Mouse (Mus musculus) limb, embryonic 11.5 days (tissue): Measurements from ENCODE around the gene Selenon. TPM values are rescaled to one million over a fixed set of nuclear protein-coding genes. Genes with fewer than 3 reads are reported as not detected.

ENCODE experiments used
- ATAC-seq: fragments of 200-750 bp; cut with Nextera tagmentation; 2 replicates; pipeline ENCODE4 v1.8.0; 2017; ENCODE audit warnings: low read depth; ENCODE audit not compliant: insufficient number of reproducible peaks, low FRiP score, low TSS enrichment
- DNase-seq: peaks from one replicate; pipeline ENCODE4 v3.0.0-alpha.2; 2015; ENCODE audit warnings: low spot score
- H3K27ac ChIP-seq: fragments of 300-500 bp; sonication (generic); replicated peaks from 2 replicates; pipeline ENCODE4 v1.5.1; 2014; ENCODE audit warnings: low read depth, mild to moderate bottlenecking, low read length
- H3K27me3 ChIP-seq: fragments of 300-500 bp; sonication (generic); 2 replicates; pipeline ENCODE4 v1.6.1; 2014; ENCODE audit warnings: mild to moderate bottlenecking, low read length, mixed read lengths; ENCODE audit not compliant: control insufficient read depth, insufficient read depth
- H3K36me3 ChIP-seq: fragments of 300-500 bp; sonication (generic); 2 replicates; pipeline ENCODE4 v1.6.1; 2014; ENCODE audit warnings: mild to moderate bottlenecking, low read length, moderate library complexity, mixed read lengths; ENCODE audit not compliant: control insufficient read depth, insufficient read depth
- H3K4me1 ChIP-seq: fragments of 300-500 bp; sonication (generic); 2 replicates; pipeline ENCODE4 v1.6.1; 2014; ENCODE audit warnings: low read length, mixed read lengths; ENCODE audit not compliant: control insufficient read depth, insufficient read depth
- H3K4me2 ChIP-seq: fragments of 300-500 bp; sonication (generic); 2 replicates; pipeline ENCODE4 v1.6.1; 2014; ENCODE audit warnings: low read depth, mild to moderate bottlenecking, moderate library complexity; ENCODE audit not compliant: severe bottlenecking
- H3K4me3 ChIP-seq: fragments of 300-500 bp; sonication (generic); 2 replicates; pipeline ENCODE4 v1.5.1; 2014; ENCODE audit warnings: low read depth, low read length
- H3K9ac ChIP-seq: fragments of 300-500 bp; sonication (generic); 2 replicates; pipeline ENCODE4 v1.6.1; 2014; ENCODE audit warnings: mild to moderate bottlenecking, low read length
- H3K9me3 ChIP-seq: fragments of 300-500 bp; sonication (generic); 2 replicates; pipeline ENCODE4 v1.6.1; 2016; ENCODE audit warnings: low read length; ENCODE audit not compliant: control insufficient read depth
- WGBS: fragments of 180-500 bp; shearing (Covaris S2); extraction: QIAGEN DNeasy Blood & Tissue Kit; methylation state at CpG from one replicate; pipeline ENCODE4 v1.1.7; 2014; 5-methylcytosine and 5-hydroxymethylcytosine counted together
- polyA plus RNA-seq: library from polyadenylated mRNA; unstranded; fragments of >200 nt; fragmentation: Nextera tagmentation; extraction: Ambion mirVana; gene quantifications from 2 replicates; pipeline ENCODE4 v1.2.1, GENCODE M21; 2014

Selenon gene
- polyA plus RNA-seq, 1 experiment from 2014 or later: 31.7 TPM

- no peak for DNase-seq
- no peak for ATAC-seq
- 84% methylated on average over 7 of the region's 7 CpGs for WGBS
- H3K27ac ChIP-seq: no peak overlapping the region
- H3K9ac ChIP-seq: no peak overlapping the region
- no peak overlapping the region for H3K4me3 ChIP-seq
- H3K9me3 ChIP-seq: no peaks in the 10 kb centered on the region
- H3K4me2 ChIP-seq: no peak overlapping the region
- peaks cover 4% of the 10 kb centered on the region; the same call in 1 of the 2 replicates for H3K4me1 ChIP-seq
- H3K36me3 ChIP-seq: no peaks in the 10 kb centered on the region; the same call in 1 of the 2 replicates
- no peaks in the 10 kb centered on the region for H3K27me3 ChIP-seq
Observed at GRCm38 (mm10) chr4:134515614-134516013, 36.4 kb downstream of the Selenon start.

GRCm38 (mm10) chr4:134514309-134514930 lies 37.5 kb downstream of the Selenon start:
- no peak for ATAC-seq
- no peaks in the 10 kb centered on the region; the same call in 1 of the 2 replicates for H3K36me3 ChIP-seq
- no peak overlapping the region for H3K4me2 ChIP-seq
- 90% methylated on average over 11 of the region's 11 CpGs for WGBS
- no peak overlapping the region for H3K27ac ChIP-seq
- H3K4me1 ChIP-seq: peaks cover 4% of the 10 kb centered on the region; the same call in 1 of the 2 replicates
- no peak overlapping the region for H3K4me3 ChIP-seq
- no peaks in the 10 kb centered on the region for H3K27me3 ChIP-seq
- DNase-seq: no peak
- no peak overlapping the region for H3K9ac ChIP-seq
- H3K9me3 ChIP-seq: no peaks in the 10 kb centered on the region

- Histone ChIP-seq H3K4me2 (peak overlapping the region; percentile 35), H3K36me3 (no peaks in the 10 kb centered on the region; the same call in 1 of the 2 replicates), H3K4me3 (peak overlapping the region; percentile 14; the same call in 1 of the 2 replicates), H3K9me3 (no peaks in the 10 kb centered on the region), H3K27me3 (no peaks in the 10 kb centered on the region), H3K9ac (no peak overlapping the region), H3K4me1 (peaks cover 4% of the 10 kb centered on the region; the same call in 1 of the 2 replicates), H3K27ac (no peak overlapping the region)
- ATAC-seq (no peak), DNase-seq (peak; percentile 64)
- 20% methylated on average over 15 of the region's 15 CpGs for WGBS
Observed at GRCm38 (mm10) chr4:134512798-134513197, 39.2 kb downstream of the Selenon start.

- Histone ChIP-seq H3K4me1 (peaks cover 4% of the 10 kb centered on the region; the same call in 1 of the 2 replicates), H3K27ac (no peak overlapping the region), H3K4me3 (peak overlapping the region; percentile 57), H3K9ac (no peak overlapping the region), H3K36me3 (no peaks in the 10 kb centered on the region; the same call in 1 of the 2 replicates), H3K9me3 (no peaks in the 10 kb centered on the region), H3K4me2 (peak overlapping the region; percentile 78), H3K27me3 (no peaks in the 10 kb centered on the region)
- no peak for DNase-seq
- 77% methylated on average over 6 of the region's 6 CpGs for WGBS
- no peak for ATAC-seq
Observed at GRCm38 (mm10) chr4:134511730-134512129, 40.2 kb downstream of the Selenon start.

- under 1% methylated on average over 42 of the region's 42 CpGs for WGBS
- peaks cover 4% of the 10 kb centered on the region; the same call in 1 of the 2 replicates for H3K4me1 ChIP-seq
- H3K9me3 ChIP-seq: no peaks in the 10 kb centered on the region
- H3K27ac ChIP-seq: peak within 1 kb of the TSS; percentile 51; the same call in 1 of the 2 replicates
- H3K36me3 ChIP-seq: no peaks in the 10 kb centered on the region; the same call in 1 of the 2 replicates
- H3K27me3 ChIP-seq: no peaks in the 10 kb centered on the region
- peak within 1 kb of the TSS; percentile 78 for H3K4me2 ChIP-seq
- peak within 1 kb of the TSS; percentile 55 for H3K9ac ChIP-seq
- DNase-seq (peak; percentile 95), ATAC-seq (peak; percentile 91)
- H3K4me3 ChIP-seq: peak within 1 kb of the TSS; percentile 57
Observed at GRCm38 (mm10) chr4:134510845-134511411, 41.0 kb downstream of the Selenon start, which contains the start of gene Aunip. Gene Aunip, plus strand, starts transcription at chr4:134510999.

- H3K4me1 ChIP-seq: peaks cover 4% of the 10 kb centered on the region; the same call in 1 of the 2 replicates
- H3K4me2 ChIP-seq: no peak overlapping the region
- no peak overlapping the region for H3K9ac ChIP-seq
- no peaks in the 10 kb centered on the region; the same call in 1 of the 2 replicates for H3K36me3 ChIP-seq
- ATAC-seq (peak; percentile 24; the same call in 1 of the 2 replicates), DNase-seq (no peak)
- 78% methylated on average over 4 of the region's 4 CpGs for WGBS
- no peaks in the 10 kb centered on the region for H3K9me3 ChIP-seq
- no peak overlapping the region for H3K4me3 ChIP-seq
- no peak overlapping the region; the same call in 1 of the 2 replicates for H3K27ac ChIP-seq
- H3K27me3 ChIP-seq: no peaks in the 10 kb centered on the region
Observed at GRCm38 (mm10) chr4:134510396-134510795, 41.6 kb downstream of the Selenon start.

GRCm38 (mm10) chr4:134506713-134507112 lies 45.3 kb downstream of the Selenon start:
- DNase-seq (no peak), ATAC-seq (no peak)
- 88% methylated on average over 19 of the region's 19 CpGs for WGBS
- H3K4me2 ChIP-seq: no peak overlapping the region
- H3K4me3 ChIP-seq: no peak overlapping the region
- no peaks in the 10 kb centered on the region for H3K9me3 ChIP-seq
- H3K27me3 ChIP-seq: no peaks in the 10 kb centered on the region
- no peak overlapping the region for H3K27ac ChIP-seq
- no peak overlapping the region for H3K9ac ChIP-seq
- H3K36me3 ChIP-seq: no peaks in the 10 kb centered on the region
- peaks cover 2% of the 10 kb centered on the region; the same call in 1 of the 2 replicates for H3K4me1 ChIP-seq

GRCm38 (mm10) chr4:134505966-134506594 lies 45.9 kb downstream of the Selenon start:
- Histone ChIP-seq H3K27ac (no peak overlapping the region), H3K9me3 (no peaks in the 10 kb centered on the region), H3K4me3 (no peak overlapping the region), H3K36me3 (no peaks in the 10 kb centered on the region), H3K27me3 (no peaks in the 10 kb centered on the region), H3K9ac (no peak overlapping the region), H3K4me2 (no peak overlapping the region), H3K4me1 (no peaks in the 10 kb centered on the region)
- ATAC-seq: no peak
- no peak for DNase-seq
- 76% methylated on average over 3 of the region's 4 CpGs for WGBS
